Mouse (Mus musculus) liver, postnatal 0 days (tissue): ENCODE measurements around the gene Gsta1. TPM values are rescaled to one million over a fixed set of nuclear protein-coding genes. Genes with fewer than 3 reads are reported as not detected.
"Not testable (repeated sequence)": the region's sequence is repeated elsewhere in the genome, so short reads cannot be mapped to it uniquely, and the experiment has no call there.

ENCODE experiments used
- ATAC-seq: fragments of 200-750 bp; cut with Nextera tagmentation; 2 replicates; pipeline ENCODE4 v1.8.0; 2017; ENCODE audit warnings: mild to moderate bottlenecking, moderate library complexity
- DNase-seq: peaks from one replicate; pipeline ENCODE4 v3.0.0-alpha.2; 2016
- H3K27ac ChIP-seq: fragments of 300-500 bp; sonication (generic); 2 replicates; pipeline ENCODE4 v1.5.1; 2014; ENCODE audit warnings: antibody characterized with exemption, moderate library complexity, mild to moderate bottlenecking, low read depth
- H3K27me3 ChIP-seq: fragments of 300-500 bp; sonication (generic); 2 replicates; pipeline ENCODE4 v1.6.1; 2014; ENCODE audit warnings: low read length, control low read depth, mixed read lengths; ENCODE audit not compliant: insufficient read depth
- H3K36me3 ChIP-seq: fragments of 300-500 bp; sonication (generic); replicated peaks from 2 replicates; pipeline ENCODE4 v1.6.1; 2014; ENCODE audit warnings: mild to moderate bottlenecking, control low read depth, low read length, moderate library complexity, mixed read lengths; ENCODE audit not compliant: insufficient read depth
- H3K4me1 ChIP-seq: fragments of 300-500 bp; sonication (generic); 2 replicates; pipeline ENCODE4 v1.6.1; 2014; ENCODE audit warnings: antibody characterized with exemption, mild to moderate bottlenecking, control low read depth; ENCODE audit not compliant: insufficient read depth
- H3K4me2 ChIP-seq: fragments of 300-500 bp; sonication (generic); 2 replicates; pipeline ENCODE4 v1.6.1; 2014; ENCODE audit warnings: low read depth, mild to moderate bottlenecking, low read length, moderate library complexity, mixed read lengths
- H3K4me3 ChIP-seq: fragments of 300-500 bp; sonication (generic); 2 replicates; pipeline ENCODE4 v1.5.1; 2014; ENCODE audit warnings: low read depth, low read length
- H3K9ac ChIP-seq: fragments of 300-500 bp; sonication (generic); replicated peaks from 2 replicates; pipeline ENCODE4 v1.6.1; 2014; ENCODE audit warnings: mild to moderate bottlenecking, moderate library complexity
- H3K9me3 ChIP-seq: fragments of 300-500 bp; sonication (generic); 2 replicates; pipeline ENCODE4 v1.6.1; 2016; ENCODE audit warnings: mild to moderate bottlenecking, control low read depth, low read length, mixed read lengths
- CTCF ChIP-seq: sonication (generic); IDR thresholded peaks from 2 replicates; pipeline ENCODE4 v1.5.1; 2016; ENCODE audit warnings: antibody characterized with exemption, low read depth
- EP300 ChIP-seq: IDR thresholded peaks from 2 replicates; pipeline ENCODE4 v1.6.1; 2016; ENCODE audit warnings: antibody characterized with exemption, low read depth, mild to moderate bottlenecking
- WGBS: fragments of 180-500 bp; shearing (Covaris S2); extraction: QIAGEN DNeasy Blood & Tissue Kit; methylation state at CpG from one replicate; pipeline ENCODE4 v1.1.7; 2014; ENCODE audit not compliant: insufficient replicate concordance; 5-methylcytosine and 5-hydroxymethylcytosine counted together
- polyA plus RNA-seq: library from polyadenylated mRNA; unstranded; fragments of >200 nt; fragmentation: Nextera tagmentation; extraction: Ambion mirVana; gene quantifications from 2 replicates; pipeline ENCODE4 v1.2.1, GENCODE M21; 2015

Gene Gsta1
- polyA plus RNA-seq, 1 experiment from 2014 or later, result not detected

- Histone ChIP-seq H3K4me1 (peaks cover 6% of the 10 kb centered on the region; the same call in 1 of the 2 replicates), H3K4me2 (no peak overlapping the region), H3K27ac (no peak overlapping the region), H3K9ac (no peak overlapping the region), H3K9me3 (no peaks in the 10 kb centered on the region), H3K36me3 (no peaks in the 10 kb centered on the region), H3K27me3 (no peaks in the 10 kb centered on the region), H3K4me3 (no peak overlapping the region)
- DNase-seq, result peak; percentile 26
- ATAC-seq, result no peak
- TF ChIP-seq CTCF (no peak), EP300 (no peak)
- 44% methylated on average over 11 of the region's 11 CpGs for WGBS
Measured at GRCm38 (mm10) chr9:78225304-78225703, 5.2 kb upstream of the Gsta1 start.

- no peak overlapping the region for H3K4me2 ChIP-seq
- TF ChIP-seq CTCF, result no peak
- TF ChIP-seq EP300, result no peak
- no peak overlapping the region for H3K4me3 ChIP-seq
- ATAC-seq (no peak), DNase-seq (no peak)
- H3K36me3 ChIP-seq, result no peaks in the 10 kb centered on the region
- 52% methylated on average over 2 of the region's 2 CpGs for WGBS
- H3K27me3 ChIP-seq, result no peaks in the 10 kb centered on the region
- H3K4me1 ChIP-seq, result peaks cover 6% of the 10 kb centered on the region; the same call in 1 of the 2 replicates
- no peak overlapping the region for H3K27ac ChIP-seq
- no peaks in the 10 kb centered on the region for H3K9me3 ChIP-seq
- H3K9ac ChIP-seq, result no peak overlapping the region
Measured at GRCm38 (mm10) chr9:78228122-78228521, 2.3 kb upstream of the Gsta1 start.

GRCm38 (mm10) chr9:78229658-78230057 is 798 bp upstream of the Gsta1 start:
- DNase-seq, H3K4me1 ChIP-seq, H3K9me3 ChIP-seq, H3K4me3 ChIP-seq, H3K27ac ChIP-seq, H3K36me3 ChIP-seq, H3K27me3 ChIP-seq, H3K9ac ChIP-seq, H3K4me2 ChIP-seq: not testable (repeated sequence)
- peak; percentile 60 for ATAC-seq
- 46% methylated on average over 3 of the region's 3 CpGs for whole genome bisulfite sequencing

GRCm38 (mm10) chr9:78233121-78233695 is 2.8 kb downstream of the Gsta1 start:
- no CpG with 5 or more reads among the region's 10 CpGs for WGBS
- H3K4me2 ChIP-seq, ATAC-seq, H3K36me3 ChIP-seq, DNase-seq, H3K4me3 ChIP-seq, H3K27ac ChIP-seq, H3K4me1 ChIP-seq, H3K9me3 ChIP-seq, H3K9ac ChIP-seq, H3K27me3 ChIP-seq: not testable (repeated sequence)

GRCm38 (mm10) chr9:78255683-78256470 is 25.4 kb downstream of the Gsta1 start:
- not testable (repeated sequence) for DNase-seq, H3K27me3 ChIP-seq, H3K9me3 ChIP-seq, H3K36me3 ChIP-seq, H3K9ac ChIP-seq, H3K4me1 ChIP-seq, H3K4me2 ChIP-seq, H3K27ac ChIP-seq, H3K4me3 ChIP-seq
- ATAC-seq, result peak; percentile 75
- 63% methylated on average over 3 of the region's 4 CpGs for whole genome bisulfite sequencing

- not testable (repeated sequence) for H3K4me3 ChIP-seq, H3K27me3 ChIP-seq, H3K27ac ChIP-seq, ATAC-seq, H3K4me1 ChIP-seq, DNase-seq, H3K9me3 ChIP-seq, H3K36me3 ChIP-seq, H3K9ac ChIP-seq, H3K4me2 ChIP-seq
- WGBS, result 75% methylated on average over 1 of the region's 3 CpGs
Measured at GRCm38 (mm10) chr9:78256914-78257313, 26.5 kb downstream of the Gsta1 start, which contains the start of gene Gm3776. Gene Gm3776, plus strand, starts transcription at chr9:78257129.
